Mouse (Mus musculus) E14TG2a.4 (cell line): ENCODE measurements at regions not wholly inside any gene's neighbourhood (a gene's known extent, or its start where the extent isn't known, plus 50 kb on each side); places are given as distances from the start of the nearest gene placed in this dataset.

Source experiments
- CTCF ChIP-seq: conservative IDR thresholded peaks from 2 replicates; pipeline ENCODE4 v1.5.1; 2014; ENCODE audit warnings: low read length
- NANOG ChIP-seq: IDR thresholded peaks from 2 replicates; pipeline ENCODE4 v1.6.1; 2014; ENCODE audit warnings: borderline replicate concordance, low read length, mixed read lengths
- POU5F1 ChIP-seq: IDR thresholded peaks from 2 replicates; pipeline ENCODE4 v1.6.1; 2014; ENCODE audit warnings: low read length, borderline replicate concordance

GRCm38 (mm10) chr4:105974948-105975347 is 185.3 kb downstream of the Gm12728 start:
- no peak for TF ChIP-seq CTCF
- TF ChIP-seq NANOG = no peak
- no peak for TF ChIP-seq POU5F1
